Mouse (Mus musculus): ENCODE measurements at regions not wholly inside any gene's neighbourhood (a gene's known extent, or its start where the extent isn't known, plus 50 kb on each side); places are given as distances from the start of the nearest gene placed in this dataset.

- no peak for DNase-seq (ENCODE audit: inconsistent age in 2 of 2, low spot score in 1 of 2)
Observed at GRCm38 (mm10) chr6:135520868-135521267, 158.5 kb downstream of the Emp1 start.

- no peak for DNase-seq (ENCODE audit: inconsistent age in 2 of 2, low spot score in 1 of 2)
Observed at GRCm38 (mm10) chr6:135524886-135525285, 162.5 kb downstream of the Emp1 start.

- no peak for DNase-seq (ENCODE audit: inconsistent age in 2 of 2, low spot score in 1 of 2)
Observed at GRCm38 (mm10) chr6:135525841-135526327, 163.5 kb downstream of the Emp1 start.

DNA sequence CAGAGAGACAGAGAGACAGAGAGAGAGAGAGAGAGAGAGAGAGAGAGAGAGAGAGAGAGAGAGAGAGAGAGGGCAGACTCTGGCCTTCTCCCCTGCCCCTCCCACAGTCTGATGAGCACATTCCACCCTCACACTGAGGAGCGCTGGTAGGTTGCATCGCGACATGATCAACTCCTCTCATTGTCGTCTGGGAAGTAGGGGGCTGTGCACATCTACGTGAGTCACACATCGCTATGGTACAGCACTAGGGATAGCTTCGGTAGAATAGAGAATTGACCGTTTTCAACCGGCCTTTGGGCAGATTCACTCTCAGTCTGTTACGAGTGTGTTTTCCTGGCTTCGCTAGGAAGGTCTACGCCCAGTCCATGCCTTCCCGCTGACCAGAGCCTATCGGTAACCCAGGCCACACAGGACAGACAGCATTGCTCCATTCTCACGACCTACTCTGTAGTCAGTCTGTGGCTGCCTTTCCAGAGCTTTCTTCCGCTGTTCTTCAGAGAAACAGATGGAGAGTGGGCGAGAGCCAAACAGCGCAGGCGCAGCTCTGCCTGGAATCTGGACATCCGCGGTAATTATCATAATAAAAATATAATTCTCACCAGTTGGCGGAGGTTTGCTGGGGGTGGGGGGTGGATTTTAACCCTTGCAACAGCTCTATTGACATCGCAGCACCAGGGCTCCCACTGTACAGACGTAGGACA is 164.3 kb downstream of the Emp1 start:
- no peak for DNase-seq (ENCODE audit: inconsistent age in 2 of 2, low spot score in 1 of 2)

- no peak for DNase-seq (ENCODE audit: inconsistent age in 2 of 2, low spot score in 1 of 2)
Observed at GRCm38 (mm10) chr6:135527879-135528278, 165.5 kb downstream of the Emp1 start.

DNA sequence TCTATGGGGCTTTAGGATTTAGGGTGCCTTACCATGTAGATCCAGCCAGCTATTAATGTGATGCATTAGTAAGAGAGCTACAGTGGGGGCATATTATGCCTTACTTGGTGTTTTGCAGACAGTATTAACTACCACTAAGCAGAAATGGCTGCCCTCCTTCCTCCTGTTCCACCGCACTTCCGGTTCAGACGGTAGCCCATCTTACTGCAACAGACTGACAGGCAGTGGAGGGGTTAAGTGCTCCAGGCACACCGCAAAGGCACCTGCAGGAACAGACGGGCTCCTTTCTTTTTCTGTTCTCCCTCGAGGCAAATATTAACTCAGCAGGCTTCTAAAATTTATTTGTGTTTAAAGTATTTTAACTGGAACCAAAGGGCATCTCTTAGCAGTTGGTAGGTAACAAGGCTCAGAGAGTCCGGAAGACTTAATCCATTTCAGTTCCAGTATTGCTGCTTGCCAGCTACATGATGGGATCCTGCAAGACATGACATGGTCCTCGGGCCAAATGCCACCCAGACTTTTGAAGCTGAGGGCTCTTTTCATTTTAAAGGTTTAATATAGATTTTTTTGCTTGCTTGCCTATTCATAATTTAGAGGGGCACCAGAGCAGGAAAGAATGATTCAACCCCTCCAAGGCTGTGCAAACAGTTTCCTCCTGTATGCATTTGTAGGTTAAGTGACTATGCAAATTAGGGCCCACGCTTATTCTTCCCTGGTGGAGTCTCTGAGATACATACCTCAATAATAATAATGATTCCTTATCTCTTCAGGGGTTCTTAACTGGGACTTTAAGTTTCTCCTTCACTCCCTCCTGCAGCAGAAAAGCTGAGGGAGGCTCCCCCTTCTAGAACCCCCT is 177.7 kb downstream of the Emp1 start:
- no peak for DNase-seq (ENCODE audit: inconsistent age in 2 of 2, low spot score in 1 of 2)

- DNase-seq (ENCODE audit: inconsistent age in 2 of 2, low spot score in 1 of 2) = no peak
Observed at GRCm38 (mm10) chr6:135541566-135541965, 179.2 kb downstream of the Emp1 start.

DNA sequence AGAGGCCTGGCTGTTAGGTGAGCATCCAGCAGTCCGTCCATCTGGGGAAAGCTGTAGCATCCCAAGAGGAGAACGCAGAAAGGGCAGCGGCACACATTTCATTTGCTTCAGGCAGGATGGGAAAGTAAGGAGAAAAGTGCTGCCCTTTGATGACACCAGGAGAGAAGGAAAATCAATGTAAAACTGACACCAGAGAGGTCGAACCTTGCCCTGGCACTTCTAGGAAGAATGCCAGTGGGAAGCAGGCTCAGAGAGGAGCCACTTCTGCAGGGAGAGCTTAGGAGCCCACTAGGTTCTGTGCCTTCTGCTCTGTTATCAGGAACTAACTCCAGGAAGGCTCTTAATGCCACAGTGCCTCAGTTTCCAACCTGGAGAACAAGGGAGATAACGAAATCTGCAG is 180.0 kb downstream of the Emp1 start:
- DNase-seq (ENCODE audit: inconsistent age in 2 of 2, low spot score in 1 of 2) = no peak

DNA sequence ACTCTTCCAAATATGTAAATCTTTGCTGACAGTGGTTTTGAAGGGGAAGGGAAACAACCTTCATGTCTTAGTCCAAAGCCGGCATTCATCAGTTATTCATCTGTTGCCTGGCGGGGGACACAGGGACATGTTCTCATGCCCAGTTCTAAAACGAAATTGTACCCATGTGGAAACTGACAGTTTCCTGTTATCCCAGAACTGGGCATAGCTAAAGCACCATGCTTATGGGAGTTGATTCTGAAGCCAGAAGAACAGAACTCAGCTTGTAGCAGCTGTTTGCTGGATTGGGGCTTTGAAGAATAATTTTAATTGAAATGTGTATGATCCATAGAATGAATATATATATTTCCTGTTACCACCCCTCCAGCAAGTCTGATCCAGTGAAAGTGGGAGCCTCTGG is 181.0 kb downstream of the Emp1 start:
- no peak for DNase-seq (ENCODE audit: inconsistent age in 2 of 2, low spot score in 1 of 2)

DNA sequence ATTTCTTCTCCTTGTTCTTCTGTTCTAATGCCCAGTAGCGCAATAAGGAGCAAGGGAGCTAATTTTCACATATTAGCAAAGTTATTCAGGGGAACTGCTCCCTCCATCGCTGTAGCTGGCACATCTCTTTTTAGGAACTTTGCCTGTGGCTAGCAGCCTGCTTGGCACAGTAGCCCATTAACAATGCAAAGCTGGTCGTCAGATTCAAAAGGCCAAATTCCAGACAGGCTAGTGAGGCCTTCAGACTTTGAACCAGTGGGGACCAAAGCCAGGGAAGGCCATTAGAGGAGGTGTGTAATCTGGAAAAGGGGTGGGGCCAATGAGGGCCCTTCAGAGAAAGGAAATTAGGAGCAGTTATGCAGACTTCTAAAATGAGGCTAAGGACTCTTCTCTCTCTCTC is 181.5 kb downstream of the Emp1 start:
- no peak for DNase-seq (ENCODE audit: inconsistent age in 2 of 2, low spot score in 1 of 2)

- no peak for DNase-seq (ENCODE audit: inconsistent age in 2 of 2, low spot score in 1 of 2)
Observed at GRCm38 (mm10) chr6:135550368-135550950, 188.1 kb downstream of the Emp1 start.

DNA sequence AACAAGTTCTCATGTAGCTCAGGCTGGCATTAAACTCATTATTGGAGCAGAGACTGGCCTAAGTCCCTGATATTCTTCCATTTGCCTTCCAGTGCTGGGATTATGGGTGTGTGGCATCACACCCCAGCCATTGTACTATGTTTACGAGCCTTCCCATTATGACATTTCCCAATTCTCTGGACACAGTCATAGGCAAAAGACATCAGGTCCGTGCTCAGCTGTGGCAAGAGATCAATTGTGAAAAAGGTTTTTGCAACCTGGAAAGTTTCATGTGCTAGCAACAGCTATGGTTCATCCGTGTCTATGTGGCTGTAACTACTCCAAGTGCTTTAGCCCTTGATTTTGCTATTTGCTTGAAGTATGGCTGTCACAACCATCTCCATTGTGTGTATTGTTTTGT is 190.1 kb downstream of the Emp1 start:
- DNase-seq (ENCODE audit: inconsistent age in 2 of 2, low spot score in 1 of 2) = no peak

GRCm38 (mm10) chr6:135559501-135559907 is 197.2 kb downstream of the Emp1 start:
- DNase-seq (ENCODE audit: inconsistent age in 2 of 2, low spot score in 1 of 2) = peak; percentile 72 to 94

GRCm38 (mm10) chr6:135562267-135562666 is 199.9 kb downstream of the Emp1 start:
- DNase-seq (ENCODE audit: inconsistent age in 2 of 2, low spot score in 1 of 2) = no peak

DNA sequence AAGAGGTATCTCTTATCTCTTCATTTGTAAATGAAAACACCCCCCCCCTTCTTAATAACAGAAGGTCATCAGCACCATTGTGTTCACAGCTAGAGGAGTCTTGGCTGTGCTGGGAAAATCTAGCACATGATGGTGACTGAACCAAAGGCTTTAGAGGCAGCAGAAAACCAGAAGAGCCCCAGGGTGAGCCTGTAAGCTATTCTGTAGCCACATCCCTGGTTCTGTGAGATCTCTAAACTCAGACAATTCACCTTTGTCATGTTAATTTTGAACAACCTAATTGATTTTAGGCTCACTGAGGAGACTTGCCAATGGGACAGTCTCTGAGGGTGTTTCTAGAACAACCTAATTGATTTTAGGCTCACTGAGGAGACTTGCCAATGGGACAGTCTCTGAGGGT is 201.4 kb downstream of the Emp1 start:
- DNase-seq (ENCODE audit: inconsistent age in 2 of 2, low spot score in 1 of 2) = no peak

GRCm38 (mm10) chr6:135569086-135569485 is 206.7 kb downstream of the Emp1 start:
- DNase-seq (ENCODE audit: inconsistent age in 2 of 2, low spot score in 1 of 2) = no peak

DNA sequence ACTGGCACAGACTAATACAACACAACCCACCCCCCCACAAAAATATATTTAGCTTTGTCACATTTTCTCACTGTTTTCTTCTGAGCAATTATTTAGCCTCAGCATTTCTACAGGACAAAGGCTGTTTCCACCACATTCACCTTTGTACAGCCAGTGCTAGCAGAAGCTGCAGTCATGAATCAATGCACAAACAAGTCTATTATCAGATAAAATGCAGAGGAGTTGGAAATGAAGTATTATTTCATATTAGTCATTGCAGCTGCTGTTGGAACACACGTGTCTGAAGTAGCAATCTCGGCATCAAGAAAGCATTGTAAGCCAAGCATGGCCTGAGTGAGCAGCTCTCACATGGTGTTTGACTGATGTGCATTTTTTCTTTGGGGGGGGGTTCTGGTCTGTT is 212.9 kb downstream of the Emp1 start:
- DNase-seq (ENCODE audit: inconsistent age in 2 of 2, low spot score in 1 of 2) = no peak

DNA sequence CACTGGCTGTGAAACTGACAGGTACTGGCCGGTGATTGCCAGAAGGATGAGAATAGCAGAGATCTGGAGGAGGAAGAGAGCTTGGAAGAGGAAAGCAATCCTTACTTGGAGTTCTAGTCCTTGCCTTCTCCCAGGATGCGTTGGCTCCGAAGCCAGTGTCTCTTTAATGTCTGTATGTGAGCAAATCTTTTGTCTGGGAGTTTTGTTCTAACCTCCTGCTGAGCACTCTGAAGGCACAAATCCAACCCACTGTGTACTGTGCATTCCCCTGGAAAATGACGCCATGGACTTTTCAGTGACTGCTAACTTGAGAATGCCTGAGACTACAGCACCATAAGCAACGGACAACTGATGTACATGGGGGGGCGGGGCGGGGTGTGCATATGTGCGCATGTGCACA is 216.4 kb downstream of the Emp1 start:
- no peak for DNase-seq (ENCODE audit: inconsistent age in 2 of 2, low spot score in 1 of 2)

DNA sequence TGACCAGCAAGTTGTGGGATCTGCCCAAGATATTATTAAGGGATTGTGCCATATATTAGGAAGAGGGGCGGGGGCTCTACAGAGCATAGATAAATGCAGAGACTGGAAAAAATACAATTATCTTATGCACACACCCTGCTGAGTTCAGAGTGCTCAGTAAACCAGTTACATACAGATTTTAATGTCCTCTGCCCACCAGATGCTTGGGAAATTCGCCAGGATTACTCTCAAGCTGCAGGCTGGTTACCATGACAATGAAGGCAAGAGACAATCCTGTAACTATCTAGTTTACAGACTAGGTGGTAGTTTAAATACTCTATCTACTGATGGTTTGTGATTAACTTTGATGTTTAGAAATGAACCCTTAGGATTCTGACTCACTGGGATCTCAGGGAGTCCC is 220.2 kb downstream of the Emp1 start:
- DNase-seq (ENCODE audit: inconsistent age in 2 of 2, low spot score in 1 of 2) = no peak

DNA sequence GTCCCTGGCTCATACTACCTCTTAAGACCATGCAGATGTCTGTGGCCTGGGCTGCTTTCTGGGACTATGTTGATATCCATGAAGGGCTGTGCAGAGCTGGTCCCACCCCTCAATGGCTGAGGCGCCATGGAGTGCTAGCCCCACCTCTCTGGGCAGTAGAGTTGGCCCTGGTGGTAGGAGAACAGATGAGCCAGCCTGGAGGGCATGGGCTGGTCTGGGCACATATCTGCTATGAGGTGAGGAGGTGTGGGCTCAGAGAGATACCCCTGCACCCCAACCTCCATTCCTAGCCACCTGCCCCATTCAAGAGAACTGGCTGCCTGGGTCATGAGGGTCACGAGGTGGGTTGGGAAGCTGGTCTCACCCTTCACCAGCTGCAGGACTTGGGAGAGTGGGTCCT is 222.4 kb downstream of the Emp1 start:
- no peak for DNase-seq (ENCODE audit: inconsistent age in 2 of 2, low spot score in 1 of 2)

- DNase-seq (ENCODE audit: inconsistent age in 2 of 2, low spot score in 1 of 2) = no peak
Observed at GRCm38 (mm10) chr6:135590084-135590483, 227.7 kb downstream of the Emp1 start.

DNA sequence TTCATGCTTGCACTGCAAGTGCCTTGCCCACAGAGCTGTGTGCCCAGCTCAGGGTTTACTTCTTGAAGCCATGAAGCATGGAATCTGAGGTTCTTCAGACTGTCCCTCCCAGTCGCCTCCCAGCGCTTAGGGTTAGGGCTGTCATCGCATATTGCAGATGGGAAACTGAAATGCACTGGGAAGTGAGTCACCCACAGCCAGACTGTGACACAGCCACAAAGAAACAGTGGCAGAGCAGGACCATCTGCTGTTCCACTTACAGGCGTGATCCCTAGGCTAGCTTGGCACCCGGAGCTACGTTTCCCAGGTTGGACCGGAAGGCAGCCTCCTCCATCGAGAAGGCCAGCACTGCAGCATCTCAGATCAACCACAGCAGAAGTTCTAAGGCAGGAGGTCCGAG is 228.7 kb downstream of the Emp1 start:
- DNase-seq (ENCODE audit: inconsistent age in 2 of 2, low spot score in 1 of 2) = no peak

All from adrenal gland, adult (tissue).